Mouse (Mus musculus) ES-Bruce4 (cell line): ENCODE results near the gene Mptx2.

Experiments
- CTCF ChIP-seq: IDR thresholded peaks from one replicate; pipeline ENCODE4 v1.8.1; 2011; ENCODE audit warnings: low read depth, low read length
- EP300 ChIP-seq: IDR thresholded peaks from 2 replicates; pipeline ENCODE4 v1.6.1; 2011; ENCODE audit warnings: low read depth, low read length; ENCODE audit not compliant: insufficient read depth
- POLR2A ChIP-seq: IDR thresholded peaks from one replicate; pipeline ENCODE4 v1.8.1; 2011; ENCODE audit warnings: low read length; ENCODE audit not compliant: insufficient read depth

DNA sequence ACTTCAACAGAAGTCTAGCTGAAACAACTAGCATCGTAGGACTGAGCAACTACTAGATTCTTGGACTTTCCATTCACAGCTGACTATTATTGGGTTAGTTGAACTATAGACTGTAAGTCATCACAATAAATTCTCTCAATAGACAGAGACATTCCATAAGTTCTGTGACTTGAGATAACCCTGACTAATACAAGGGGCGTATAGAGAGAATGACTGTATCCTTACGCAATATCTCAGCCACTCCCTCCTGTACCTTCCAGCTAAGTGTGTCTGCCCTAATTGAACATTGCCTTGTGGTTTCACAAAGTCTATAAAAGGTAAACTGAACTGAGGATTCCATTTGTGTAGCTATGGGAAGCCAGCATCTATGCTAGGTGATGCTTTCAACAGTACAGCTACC is 27.7 kb downstream of the Mptx2 start:
- TF ChIP-seq EP300 (no peak), CTCF (no peak), POLR2A (no peak)
